Mouse (Mus musculus): Measurements from ENCODE around the gene Dcdc2a. TPM values are rescaled to one million over a fixed set of nuclear protein-coding genes. Genes with fewer than 3 reads are reported as not detected.

Dcdc2a gene
- 0.24 TPM for total RNA-seq (2023)

GRCm38 (mm10) chr13:25055873-25056667 is at the start of gene Dcdc2a:
Dcdc2a (plus strand) TSS chr13:25056004.

GRCm38 (mm10) chr13:25019793-25020539 is 35.8 kb upstream of the Dcdc2a start, which contains the start of gene Mrs2:
Mrs2 (minus strand) TSS chr13:25020379.

Other genes starting within 250 kb of the Dcdc2a start
- 20.6 TPM for gene Acot13, start 224.5 kb upstream of the Dcdc2a start, total RNA-seq (2023)
- 85.5 TPM for gene Tdp2, start 224.3 kb upstream of the Dcdc2a start, total RNA-seq (2023)
- not detected for gene D130043K22Rik, start 210.9 kb upstream of the Dcdc2a start, total RNA-seq (2023)
- gene Aldh5a1, start 118.3 kb upstream of the Dcdc2a start, total RNA-seq (2023), result 1.6 TPM
- not detected for gene Gpld1, start 112.9 kb upstream of the Dcdc2a start, total RNA-seq (2023)
- gene Mrs2, start 35.6 kb upstream of the Dcdc2a start, total RNA-seq (2023), result 44.9 TPM
- not detected for gene Nrsn1, start 214.5 kb downstream of the Dcdc2a start, total RNA-seq (2023)